Mouse (Mus musculus) small intestine, adult 2 months (tissue): Measurements from ENCODE around the gene Pde4b.

Experiments
- CTCF ChIP-seq: fragments of 200-500 bp; IDR thresholded peaks from 2 replicates; pipeline ENCODE4 v1.5.1; 2012; ENCODE audit warnings: low read depth, mild to moderate bottlenecking, control low read depth, inconsistent platforms, low read length, moderate library complexity, mixed read lengths; ENCODE audit not compliant: insufficient replicate concordance, insufficient read length; ENCODE audit errors: extremely low read depth
- POLR2A ChIP-seq: fragments of 200-500 bp; IDR thresholded peaks from 2 replicates; pipeline ENCODE4 v1.6.1; 2012; ENCODE audit warnings: low read depth, mild to moderate bottlenecking, control low read depth, inconsistent platforms, low read length, moderate library complexity

DNA sequence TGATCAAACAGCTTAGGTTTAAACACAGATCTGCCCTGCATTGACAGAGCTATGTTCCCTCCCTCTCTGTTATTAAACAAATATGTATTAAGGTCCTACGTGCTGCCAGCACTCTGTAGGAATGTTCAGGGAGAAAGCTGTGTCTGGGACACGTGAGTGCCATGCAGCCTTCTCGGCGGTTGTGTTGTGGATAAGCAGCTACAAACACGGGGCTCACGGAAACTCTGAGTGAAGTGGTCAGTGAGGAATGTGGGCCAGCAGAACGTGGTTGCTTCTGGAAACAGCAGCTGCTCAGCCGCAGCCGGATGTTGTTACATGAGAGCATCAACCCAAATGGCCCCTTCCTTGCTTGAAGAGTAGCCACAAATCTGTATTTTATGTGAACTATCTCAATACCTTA lies 547.9 kb downstream of the Pde4b start:
- TF ChIP-seq POLR2A: no peak
- no peak for TF ChIP-seq CTCF
